8 mouse cellular contexts compared by ENCODE assay signal in the genomic region with DNA sequence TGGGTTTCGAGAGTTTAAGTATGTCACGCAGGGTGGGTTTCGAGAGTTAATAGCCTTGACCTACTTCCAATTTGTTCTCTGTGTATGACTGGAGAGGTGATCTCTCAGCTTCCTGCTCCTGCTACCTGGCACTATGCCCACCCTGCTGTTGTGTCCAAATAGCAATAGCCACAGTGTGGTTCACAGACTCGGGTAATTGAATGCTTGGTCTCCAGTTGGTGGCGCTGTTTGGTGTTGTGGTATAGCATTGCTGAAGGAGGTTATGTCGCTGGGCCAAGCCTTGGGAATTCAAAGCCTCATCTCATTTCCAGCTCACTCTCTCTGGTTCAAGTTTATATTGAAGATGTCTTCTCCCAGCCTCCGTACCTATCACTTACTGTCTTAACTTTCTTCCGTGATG.
A peak's percentile ranks its signal among the peaks of the same experiment; 100 is the strongest.
DNase-seq lines count a peak whose midpoint lies in the region; ATAC-seq lines count a peak whose summit lies in the region.

No protein-coding gene starts in this region.

- DNase-seq in embryo, embryonic 10 days (ENCODE audit: low spot score) = peak; percentile 37
- no peak for DNase-seq in embryo, embryonic 9.5 days (ENCODE audit: extremely low spot score)
- no peak for DNase-seq in neural tube, embryonic 10.5 days (ENCODE audit: extremely low spot score, low spot score)
- peak; percentile 64 for DNase-seq in gastrocnemius, postnatal 14 days
- DNase-seq in retina, postnatal 1 day = peak; percentile 70
- DNase-seq in embryo, embryonic 10.5 days (ENCODE audit: low spot score) = no peak

- no peak overlapping the region for H3K4me3 ChIP-seq in neural tube, embryonic 14.5 days (ENCODE audit: low read depth, low read length)
- no peak overlapping the region for H3K4me3 ChIP-seq in hindbrain, embryonic 16.5 days (ENCODE audit: low read length)

- H3K4me1 ChIP-seq in neural tube, embryonic 14.5 days (ENCODE audit: control insufficient read depth, insufficient read depth, low read length) = no peaks in the 10 kb centered on the region
- peaks cover 5% of the 10 kb centered on the region for H3K4me1 ChIP-seq in hindbrain, embryonic 16.5 days (ENCODE audit: control insufficient read depth, insufficient read depth, low read depth, low read length)

- no peak overlapping the region for H3K4me2 ChIP-seq in neural tube, embryonic 14.5 days (ENCODE audit: low read depth, low read length)
- no peak overlapping the region for H3K4me2 ChIP-seq in hindbrain, embryonic 16.5 days (ENCODE audit: low read length)

- 0 out of 2 replicates have a peak, but pooled peaks have one; percentile 22 for ATAC-seq in neural tube, embryonic 14.5 days (ENCODE audit: low read depth)
- no peak for ATAC-seq in hindbrain, embryonic 16.5 days

- no peaks in the 10 kb centered on the region for H3K27me3 ChIP-seq in neural tube, embryonic 14.5 days (ENCODE audit: control insufficient read depth, insufficient read depth, low read length)
- no peaks in the 10 kb centered on the region for H3K27me3 ChIP-seq in hindbrain, embryonic 16.5 days (replicated peaks; ENCODE audit: control insufficient read depth, insufficient read depth, low read length)

- intact Hi-C loops in gastrocnemius, postnatal 14 days (cut with DNase I; ENCODE audit: low total_unique reads) = loop anchor here (10.0 kb wide), 1 partner anchor 221 kb away; no protein-coding TSS in a partner anchor

- no peak overlapping the region for H3K27ac ChIP-seq in neural tube, embryonic 14.5 days (ENCODE audit: low read depth, low read length)
- no peak overlapping the region for H3K27ac ChIP-seq in hindbrain, embryonic 16.5 days (ENCODE audit: low read depth, low read length)

- H3K36me3 ChIP-seq in neural tube, embryonic 14.5 days (ENCODE audit: control insufficient read depth, insufficient read depth, low read length) = no peaks in the 10 kb centered on the region
- no peaks in the 10 kb centered on the region for H3K36me3 ChIP-seq in hindbrain, embryonic 16.5 days (ENCODE audit: control insufficient read depth, insufficient read depth, low read length)

- H3K9me3 ChIP-seq in neural tube, embryonic 14.5 days (ENCODE audit: control insufficient read depth, low read length) = no peaks in the 10 kb centered on the region
- H3K9me3 ChIP-seq in hindbrain, embryonic 16.5 days (ENCODE audit: control insufficient read depth, low read length) = no peaks in the 10 kb centered on the region

- WGBS in neural tube, embryonic 14.5 days = 75% methylated on average over 8 of the region's 8 CpGs
- WGBS in hindbrain, embryonic 16.5 days = 69% methylated on average over 8 of the region's 8 CpGs

- no peak overlapping the region for H3K9ac ChIP-seq in neural tube, embryonic 14.5 days (replicated peaks; ENCODE audit: low read depth, low read length)
- no peak overlapping the region for H3K9ac ChIP-seq in hindbrain, embryonic 16.5 days (ENCODE audit: low read depth, low read length)

Comparison
In these comparisons a context has a peak if more than half of its experiments do, and no peak if none do; other contexts are left out.
1. DNase-seq: peak in embryo, embryonic 10 days (single experiment), gastrocnemius, postnatal 14 days (single experiment) and retina, postnatal 1 day (single experiment); none in embryo, embryonic 9.5 days (single experiment), neural tube, embryonic 10.5 days (single experiment) and embryo, embryonic 10.5 days (single experiment).